Mouse (Mus musculus) G1E (cell line): ENCODE data around the gene 1700113H08Rik.

Experiments used
- CTCF ChIP-seq: IDR thresholded peaks from 2 replicates; pipeline ENCODE4 v1.5.1; 2012; ENCODE audit warnings: low read depth, low read length, inconsistent platforms, mixed read lengths
- GATA1 ChIP-seq: IDR thresholded peaks from 2 replicates; pipeline ENCODE4 v1.6.1; 2012; ENCODE audit warnings: borderline replicate concordance, low read length, inconsistent platforms, mixed read lengths
- POLR2AphosphoS5 ChIP-seq: IDR thresholded peaks from 2 replicates; pipeline ENCODE4 v1.6.1; 2012; ENCODE audit warnings: low read depth, low read length, inconsistent platforms; ENCODE audit not compliant: insufficient replicate concordance
- TAL1 ChIP-seq: conservative IDR thresholded peaks from 2 replicates; pipeline ENCODE4 v1.6.1; 2012; ENCODE audit warnings: low read depth, low read length, inconsistent platforms, mixed read lengths

- TF ChIP-seq CTCF (no peak), TAL1 (no peak), POLR2AphosphoS5 (no peak), GATA1 (no peak)
These were observed 20.8 kb upstream of the 1700113H08Rik start for GRCm38 (mm10) chr10:87037062-87037461.
